Mouse (Mus musculus) adrenal gland, adult 8-10 months (tissue): Measurements from ENCODE around the gene Abhd18. TPM values are rescaled to one million over a fixed set of nuclear protein-coding genes. Genes with fewer than 3 reads are reported as not detected.
A peak's percentile ranks its signal among the peaks of the same experiment; 100 is the strongest.

Experiments
- DNase-seq: peaks from one replicate; pipeline ENCODE4 v3.0.0; 2022
- total RNA-seq, 4 experiments: library from RNA; stranded (reverse); gene quantifications; 2 replicates each; pipeline ENCODE4 v1.2.4; 2022

Gene Abhd18
- total RNA-seq, 4 experiments from 2014 or later: 4.4 to 8.6 (median 6.9) TPM

DNA sequence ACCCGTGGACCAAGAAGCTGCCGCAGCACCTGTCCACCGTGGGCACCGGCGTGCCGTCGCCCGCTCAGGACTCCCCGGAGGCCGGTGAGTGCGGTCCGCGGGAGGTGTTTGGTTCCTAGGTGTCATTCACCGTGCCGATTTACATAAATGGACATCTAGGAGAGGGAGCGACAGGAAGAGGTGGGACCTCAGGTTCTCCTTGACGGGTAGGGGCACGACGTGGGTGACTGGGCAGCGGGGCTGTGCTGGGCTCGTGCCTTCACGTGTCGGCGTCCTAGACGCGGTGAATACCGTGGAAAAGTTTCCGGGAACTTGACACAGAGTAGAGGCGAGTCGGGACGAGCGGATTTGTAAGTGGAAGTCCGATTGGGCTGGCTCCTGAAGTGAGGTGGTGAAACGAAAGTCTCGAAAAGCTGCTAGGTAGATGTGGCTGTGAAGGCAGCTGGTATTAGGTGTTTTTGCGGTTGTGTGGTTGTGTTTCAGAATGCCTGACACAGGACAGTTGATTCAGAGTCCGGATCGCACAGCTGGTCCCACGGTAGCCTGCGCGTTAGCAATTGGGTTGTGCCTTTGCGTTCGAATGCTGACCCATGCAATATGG is 103.9 kb downstream of the Abhd18 start:
- peak; percentile 61 for DNase-seq

DNA sequence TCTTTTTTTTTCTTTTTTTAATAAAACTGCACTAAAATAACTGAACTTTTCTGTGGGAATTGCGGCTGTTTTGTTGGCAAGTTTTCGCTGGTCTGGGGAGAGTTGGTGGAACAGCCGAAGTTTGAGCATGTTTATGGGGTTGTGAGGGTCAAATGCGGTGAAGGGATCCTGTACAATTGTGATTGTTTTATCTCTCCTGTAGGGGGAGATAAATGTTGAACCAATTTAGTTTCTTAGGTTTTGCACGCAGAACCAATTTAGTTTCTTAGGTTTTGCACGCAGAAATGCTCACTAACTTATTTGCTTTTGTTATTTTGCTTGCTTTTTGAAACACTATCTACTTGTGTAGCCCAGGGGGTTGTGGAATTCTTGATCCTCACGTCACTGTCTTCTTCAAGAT is 104.6 kb downstream of the Abhd18 start:
- DNase-seq: no peak

DNA sequence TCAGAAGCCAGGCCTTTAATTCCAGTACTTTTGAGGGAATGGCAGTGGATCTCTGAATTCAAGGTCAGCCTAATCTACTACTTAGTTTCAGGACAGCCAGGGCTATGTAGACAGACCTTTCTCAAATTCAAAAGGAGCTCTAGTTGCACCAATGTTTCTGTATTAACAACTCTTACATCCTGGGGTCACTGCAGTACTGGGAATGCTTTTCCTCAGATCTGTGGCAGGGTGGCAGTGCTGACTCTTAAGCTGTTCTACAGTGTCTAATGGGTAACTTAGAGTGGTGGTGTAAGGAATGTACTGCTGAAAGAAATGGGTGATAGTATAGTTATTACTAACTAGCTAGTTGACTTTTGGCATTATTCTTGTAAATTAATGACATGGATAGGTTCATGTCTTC is 105.8 kb downstream of the Abhd18 start:
- no peak for DNase-seq

DNA sequence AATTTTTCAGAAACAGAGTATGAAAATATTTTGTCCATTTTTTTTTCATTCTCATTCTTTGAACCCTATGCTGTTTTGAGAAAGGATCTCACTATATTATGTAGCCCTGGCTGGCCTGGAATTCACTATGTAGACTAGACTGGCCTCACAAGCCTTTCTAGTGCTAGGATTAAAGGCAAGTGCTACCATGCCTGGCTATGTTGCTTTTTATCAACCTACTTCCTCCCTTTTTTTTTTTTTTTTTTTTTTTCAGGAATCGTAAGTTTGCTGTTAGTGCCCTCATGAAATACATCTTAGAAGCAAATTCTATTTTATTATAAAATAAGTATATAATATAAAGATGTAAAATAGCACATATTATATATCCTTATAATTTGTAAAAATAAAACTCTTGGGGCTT is 108.0 kb downstream of the Abhd18 start:
- DNase-seq: no peak

DNA sequence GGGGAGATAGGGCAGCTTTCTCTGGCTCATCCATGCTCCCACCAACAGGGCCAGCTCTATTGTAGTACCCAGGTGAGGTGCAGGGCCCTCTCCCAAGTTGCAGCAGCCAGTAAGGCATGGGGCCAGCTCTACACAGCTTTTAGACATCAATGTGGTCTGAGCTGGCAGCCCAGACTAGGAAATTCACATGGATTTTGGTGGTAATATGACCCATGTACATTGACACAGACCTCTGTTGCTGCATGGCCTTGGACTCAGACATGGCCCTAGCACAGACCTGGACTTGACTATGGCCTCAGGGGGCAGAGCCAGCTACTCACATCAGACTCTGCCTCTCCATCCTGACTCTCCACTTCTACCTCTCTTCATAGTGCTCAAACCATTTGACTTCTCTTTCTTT is 112.1 kb downstream of the Abhd18 start:
- DNase-seq: no peak

- DNase-seq: no peak
Observed at GRCm38 (mm10) chr3:40980758-40981157, 134.0 kb downstream of the Abhd18 start.

- DNase-seq: no peak
Observed at GRCm38 (mm10) chr3:40987539-40987938, 140.8 kb downstream of the Abhd18 start.

Other genes with a start within 250 kb of the Abhd18 start
- under 1 TPM in 1 of 4 experiments, not detected in 3; 0.22 TPM for gene Slc25a31, start 138.1 kb upstream of the Abhd18 start, total RNA-seq
- gene Hspa4l, start 102.5 kb upstream of the Abhd18 start, total RNA-seq: 100 to 1,000 TPM in 1 of 4 experiments, 10 to 100 TPM in 3; 68.7 to 102 (median 70.5) TPM
- 1 to 10 TPM; 4.2 to 8.7 (median 5.5) TPM for gene Plk4, start 47.0 kb upstream of the Abhd18 start, total RNA-seq
- gene Mfsd8, start 84 bp upstream of the Abhd18 start, total RNA-seq: 10 to 100 TPM; 18.8 to 28.4 (median 20.2) TPM
- under 1 TPM in 2 of 4 experiments, not detected in 2; 0.19 to 0.34 TPM for gene 1700034I23Rik, start 55.6 kb downstream of the Abhd18 start, total RNA-seq
- gene Larp1b, start 102.9 kb downstream of the Abhd18 start, total RNA-seq: 10 to 100 TPM; 22.3 to 33.3 (median 26.7) TPM
- 10 to 100 TPM; 50.4 to 57.7 (median 54.3) TPM for gene Pgrmc2, start 236.1 kb downstream of the Abhd18 start, total RNA-seq